Mouse (Mus musculus): ENCODE data around the gene Phf19.

The Phf19 gene

DNA sequence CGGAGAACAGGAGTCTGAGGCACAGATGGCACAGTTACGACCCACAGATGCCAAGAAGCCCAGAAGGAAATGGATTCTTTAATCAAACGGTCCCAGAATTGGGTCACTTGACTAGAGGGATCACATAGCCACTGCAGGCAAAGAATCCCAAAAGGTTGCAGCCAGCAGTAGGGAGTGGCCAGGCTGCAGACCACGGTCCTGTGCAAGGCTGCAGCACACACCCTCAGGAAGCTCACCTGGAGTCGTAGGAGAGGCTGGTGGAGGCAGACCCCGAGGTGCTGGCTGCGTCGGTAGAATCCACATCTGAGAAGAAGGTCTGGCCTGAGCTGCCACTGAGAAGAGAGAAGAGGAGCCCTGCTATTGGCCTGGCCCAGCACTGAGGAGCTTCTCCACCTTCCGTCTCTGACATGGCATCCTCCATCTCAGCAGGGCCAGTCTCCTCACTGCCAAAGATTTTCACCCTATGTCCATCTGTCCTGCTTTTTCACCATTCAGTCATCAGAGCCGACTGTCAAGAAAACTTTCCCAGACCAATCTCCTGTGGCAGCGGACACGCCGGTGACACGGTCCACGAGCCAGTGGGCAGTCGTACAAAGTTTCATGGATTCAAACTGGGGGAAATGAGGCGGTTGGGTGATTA, 16.9 kb downstream of the Phf19 start:
- DNase-seq (ENCODE audit: low spot score in 2 of 2) = no peak

- DNase-seq (ENCODE audit: low spot score in 2 of 2) = no peak
Measured at GRCm38 (mm10) chr2:34895503-34896113, 18.2 kb downstream of the Phf19 start.

DNA sequence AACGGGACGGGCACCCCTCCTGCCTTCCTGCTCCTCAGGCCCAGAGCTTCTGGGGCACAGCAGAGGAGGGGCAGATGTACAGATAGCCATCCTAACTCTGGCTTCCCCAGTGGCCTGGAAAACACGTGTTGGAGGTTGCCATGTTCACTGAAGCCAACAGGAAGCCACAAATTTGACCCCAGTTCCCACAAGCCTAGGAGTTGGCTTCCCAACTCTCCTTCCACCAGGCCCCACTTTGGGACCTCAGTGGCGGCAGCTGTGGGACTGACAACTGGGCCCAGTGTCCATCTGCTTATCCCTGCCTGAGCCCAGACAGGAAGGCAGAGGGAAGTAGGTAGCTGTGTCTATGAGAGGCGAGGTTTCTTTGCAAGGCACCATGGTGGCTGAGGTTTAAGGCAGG, 19.9 kb downstream of the Phf19 start:
- DNase-seq (ENCODE audit: low spot score in 2 of 2) = no peak

GRCm38 (mm10) chr2:34884186-34884585, 29.6 kb downstream of the Phf19 start:
- DNase-seq (ENCODE audit: low spot score in 2 of 2) = no peak

DNA sequence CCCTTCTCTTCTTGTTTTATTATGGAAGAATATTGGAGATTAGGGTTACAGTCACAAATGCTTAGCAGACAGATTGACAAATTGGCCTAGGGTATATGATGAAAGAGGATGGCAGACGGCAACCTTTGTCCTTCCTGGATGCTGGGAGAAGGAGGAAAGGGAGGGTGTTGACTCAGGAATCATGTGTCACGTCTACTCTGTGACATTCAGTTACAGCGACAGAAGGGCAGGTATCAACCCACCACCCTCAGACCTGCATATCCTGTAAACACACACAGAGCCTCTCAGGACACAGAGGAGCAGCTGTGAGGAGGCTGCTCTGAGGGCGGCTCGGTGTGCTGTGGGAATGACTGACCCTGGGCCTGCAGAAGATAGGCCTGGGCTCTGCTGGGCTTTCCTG, 30.6 kb downstream of the Phf19 start:
- DNase-seq (ENCODE audit: low spot score in 2 of 2) = no peak

- DNase-seq (ENCODE audit: low spot score in 2 of 2) = no peak
Measured at GRCm38 (mm10) chr2:34882757-34883156, 31.1 kb downstream of the Phf19 start.

- DNase-seq (ENCODE audit: low spot score in 2 of 2) = no peak
Measured at GRCm38 (mm10) chr2:34880054-34880453, 33.8 kb downstream of the Phf19 start.

GRCm38 (mm10) chr2:34874816-34875345, 38.9 kb downstream of the Phf19 start, which contains the start of gene Psmd5:
Gene Psmd5 (minus strand): TSS chr2:34874968.
- DNase-seq (ENCODE audit: low spot score in 2 of 2) = no peak

DNA sequence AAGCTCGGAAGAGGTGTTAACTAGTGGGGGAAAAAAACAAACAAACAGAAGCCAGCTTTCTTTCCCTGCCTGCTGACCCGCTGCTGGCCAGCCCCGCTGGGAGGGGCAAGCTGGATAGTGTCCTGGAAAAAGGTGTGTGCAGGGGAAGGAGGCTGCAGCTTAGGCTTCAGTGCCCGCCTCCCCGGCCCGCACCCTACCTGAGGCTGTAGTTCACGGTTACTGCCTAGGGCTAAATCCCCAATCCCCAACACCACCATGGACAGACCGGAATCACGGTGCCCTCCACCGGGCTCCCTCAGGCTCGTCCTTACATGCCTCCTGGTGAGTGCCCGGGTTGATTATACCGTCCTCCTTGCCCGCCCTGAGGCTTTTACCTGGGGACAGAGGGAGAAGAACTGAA, 39.6 kb downstream of the Phf19 start, which contains the start of gene Cutal:
Gene Cutal, plus strand, starts transcription at position 126 of the 400 bp plus-strand sequence.
- no peak for DNase-seq (ENCODE audit: low spot score in 2 of 2)

DNA sequence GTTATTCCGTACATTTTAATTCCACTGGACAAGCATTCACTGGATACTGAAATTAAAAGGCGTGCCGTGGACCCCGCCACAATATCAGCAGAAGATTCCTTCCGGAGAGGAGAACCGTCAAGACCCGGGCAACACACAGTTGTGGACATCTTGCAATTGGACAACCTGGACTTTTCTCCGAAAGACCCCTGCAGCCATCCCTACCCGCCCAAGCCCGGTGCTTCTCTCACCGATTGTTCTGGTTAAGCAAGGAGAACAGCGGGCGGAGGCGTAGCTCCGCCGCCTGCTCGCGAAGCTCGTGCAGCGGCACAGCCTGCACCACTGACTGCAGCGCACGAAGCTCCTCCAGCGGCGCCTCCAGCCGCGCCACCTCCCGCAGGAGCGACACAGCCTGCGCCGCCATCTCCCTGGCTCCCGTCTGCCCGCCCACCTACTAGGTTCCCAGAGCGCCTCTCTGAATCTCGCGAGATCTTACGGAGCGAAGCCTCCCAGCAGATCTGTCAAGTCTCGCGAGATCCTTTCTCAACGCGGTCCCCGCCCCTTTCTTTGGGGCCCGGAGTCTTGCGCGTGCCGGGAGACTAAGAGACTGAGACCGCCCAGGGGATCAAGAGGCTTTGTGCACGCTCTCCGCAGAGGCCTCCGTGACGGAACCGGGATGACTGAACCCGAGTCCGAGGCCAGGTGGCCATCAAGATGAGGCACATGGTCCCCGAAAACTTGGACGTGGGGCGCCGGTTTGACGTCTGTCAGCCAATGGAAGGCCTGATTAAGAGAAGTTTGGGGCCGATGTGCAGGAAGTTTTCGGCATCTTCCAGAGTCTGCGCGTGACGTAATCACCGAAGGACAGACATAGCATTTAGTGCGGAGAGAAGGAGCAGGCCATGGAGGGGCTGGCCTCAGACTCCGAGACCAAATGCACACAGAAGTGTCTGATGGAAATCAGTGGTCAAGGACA, 43.0 kb downstream of the Phf19 start:
- DNase-seq (ENCODE audit: low spot score in 2 of 2) = peak; percentile 91 to 93

DNA sequence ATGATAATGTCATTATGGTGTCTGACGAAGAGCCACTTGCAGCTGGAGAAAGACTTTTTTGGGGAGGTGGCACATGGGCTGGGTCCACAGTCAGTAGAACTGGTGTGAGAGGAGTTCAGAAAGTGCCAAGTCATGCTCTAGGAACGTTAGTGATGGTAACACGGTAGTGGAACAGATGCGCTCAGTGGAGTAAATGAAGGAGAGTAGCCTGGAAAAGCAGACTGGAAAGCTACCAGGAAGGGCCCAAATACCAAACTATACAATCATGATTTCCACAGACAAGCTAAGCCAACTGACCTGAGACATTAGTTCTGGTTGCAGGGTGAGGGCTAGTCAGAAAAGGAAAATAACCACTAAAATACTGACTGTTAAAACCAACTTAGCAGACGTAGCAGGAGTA, 44.1 kb downstream of the Phf19 start:
- DNase-seq (ENCODE audit: low spot score in 2 of 2) = no peak

DNA sequence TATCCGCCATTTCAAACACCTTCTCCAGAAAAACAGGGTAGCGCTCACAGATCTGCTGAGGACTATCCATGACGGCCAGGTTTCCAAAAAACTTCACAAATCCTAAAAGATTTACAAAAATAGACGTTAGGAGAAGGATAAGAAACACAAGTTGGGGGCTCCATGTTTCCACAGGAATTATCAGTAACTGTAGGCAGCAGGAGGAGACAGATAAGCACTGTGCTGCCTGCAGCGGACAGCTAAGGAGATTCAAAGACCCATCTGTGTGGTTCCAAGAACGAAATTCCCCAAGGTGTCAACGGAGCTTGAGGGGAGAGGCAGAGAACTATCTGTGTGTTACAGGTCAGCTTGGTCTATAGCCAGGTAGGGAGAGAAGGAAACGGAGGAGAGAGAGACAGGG, 56.1 kb downstream of the Phf19 start:
- DNase-seq (ENCODE audit: low spot score in 2 of 2) = no peak

- DNase-seq (ENCODE audit: low spot score in 2 of 2) = no peak
Measured at GRCm38 (mm10) chr2:34855265-34855664, 58.6 kb downstream of the Phf19 start.

- DNase-seq (ENCODE audit: low spot score in 2 of 2) = no peak
Measured at GRCm38 (mm10) chr2:34847702-34848101, 66.1 kb downstream of the Phf19 start.
